Mouse (Mus musculus): ENCODE measurements around the gene Yeats2.

The Yeats2 gene

GRCm38 (mm10) chr16:20280238-20280637 is 139.4 kb downstream of the Yeats2 start:
- Histone ChIP-seq H3K27me3 (ENCODE audit: insufficient read depth, low read length) (no peaks in the 10 kb centered on the region), H3K36me3 (ENCODE audit: insufficient read depth, low read length) (peaks cover 72% of the 10 kb centered on the region), H3K4me3 (replicated peaks; ENCODE audit: low read length) (no peak overlapping the region), H3K9me3 (ENCODE audit: low read length) (no peaks in the 10 kb centered on the region), H3K4me1 (replicated peaks; ENCODE audit: low read depth, low read length) (peaks cover 21% of the 10 kb centered on the region)
- TF ChIP-seq POU5F1 (IDR thresholded peaks at IDR 0.05; ENCODE audit: borderline replicate concordance, low read length) (no peak), NANOG (IDR thresholded peaks at IDR 0.05; ENCODE audit: borderline replicate concordance, low read length) (no peak), CTCF (conservative IDR thresholded peaks at IDR 0.05; ENCODE audit: low read length) (no peak)

Measured in E14TG2a.4 (cell line).